Mouse (Mus musculus) kidney, postnatal 14 days (tissue): ENCODE results near the gene Ptf1a.
A peak's percentile ranks its signal among the peaks of the same experiment; 100 is the strongest.

Experiments
- DNase-seq: peaks from one replicate; pipeline ENCODE4 v3.0.0; 2022; ENCODE audit warnings: mixed read lengths

The Ptf1a gene

DNA sequence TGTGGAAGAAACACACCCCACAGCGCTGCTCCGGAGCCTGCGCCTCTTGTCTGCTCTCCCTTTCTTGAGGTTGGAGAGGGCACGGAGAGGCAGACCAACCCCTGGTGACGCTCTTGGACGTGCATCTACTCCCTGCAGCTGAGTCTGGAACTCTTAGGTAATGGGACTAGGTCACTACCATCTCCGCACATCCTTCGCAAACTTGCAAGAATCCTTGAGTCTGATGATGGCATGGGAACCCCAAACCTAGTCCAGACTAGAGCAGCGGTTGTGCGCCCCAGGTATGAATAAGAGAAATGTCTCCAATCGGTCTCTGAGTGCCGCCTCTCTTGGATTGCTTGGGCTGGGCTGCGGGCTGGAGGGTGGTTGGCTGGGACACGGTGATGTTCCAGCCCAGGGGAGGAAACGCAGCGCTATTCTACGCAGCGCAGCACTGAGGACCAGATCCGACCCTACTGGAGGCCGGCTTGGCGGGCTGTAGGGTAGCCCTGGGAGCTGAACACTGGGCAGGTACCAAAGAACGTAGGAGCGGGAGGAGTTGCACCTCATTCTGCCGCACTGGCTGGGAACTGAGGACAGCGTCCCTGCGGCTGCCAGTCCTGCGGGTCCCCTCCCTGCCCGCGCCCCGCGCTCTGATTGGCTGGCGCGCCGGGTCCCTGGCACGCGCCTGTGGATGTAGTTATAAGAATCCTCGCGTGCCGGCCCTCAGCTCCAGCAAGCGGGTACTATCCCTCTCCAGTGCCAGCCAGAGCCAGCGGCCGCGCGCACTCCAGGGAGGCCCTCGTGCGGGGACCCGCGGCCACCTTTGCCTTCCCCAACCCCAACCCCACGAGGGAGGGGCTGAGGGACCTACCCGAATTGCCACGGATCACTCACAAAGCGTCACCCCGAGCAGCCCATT, at the start of gene Ptf1a:
TSS of gene Ptf1a (plus strand) at position 733 of the 901 bp plus-strand sequence.
- DNase-seq: no peak

DNA sequence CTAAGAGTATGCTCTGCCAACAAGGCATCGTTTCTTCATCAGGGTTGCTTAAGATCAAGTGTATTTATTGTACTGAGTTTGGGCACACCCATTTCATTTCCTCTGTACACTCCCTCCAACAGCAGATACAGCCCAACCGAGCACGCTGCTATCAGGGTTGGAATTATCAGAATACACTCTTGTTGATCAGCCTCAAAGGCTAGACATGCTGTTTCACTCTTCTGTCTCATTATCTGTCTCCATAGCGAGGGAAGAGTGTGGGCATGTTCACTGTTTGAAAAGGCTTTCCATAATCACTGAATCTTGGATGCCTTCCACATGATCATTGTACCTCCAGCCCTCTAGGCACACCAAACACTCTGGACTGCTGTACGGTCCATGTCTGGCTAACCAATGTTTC, 40.1 kb upstream of the Ptf1a start:
- no peak for DNase-seq

DNA sequence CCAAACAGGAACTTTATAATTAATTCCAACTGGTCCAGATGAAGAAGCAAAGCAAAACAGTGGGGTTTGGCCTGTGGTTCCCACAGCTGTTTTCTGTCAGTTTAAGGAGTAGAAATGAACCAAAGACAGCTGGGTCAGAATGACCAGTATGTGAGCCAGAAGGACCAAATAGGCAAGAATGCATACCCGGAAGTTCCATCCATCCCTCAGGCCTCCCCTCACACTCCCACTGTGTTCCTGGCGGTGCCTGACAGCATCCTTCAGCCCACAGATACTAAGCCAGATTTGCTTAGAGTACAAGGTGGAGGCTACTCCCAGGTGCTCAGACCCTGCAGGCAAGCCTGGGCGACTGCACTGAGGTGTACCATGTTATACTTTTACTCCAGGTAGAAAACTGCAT, 38.9 kb upstream of the Ptf1a start:
- DNase-seq: peak; percentile 59

DNA sequence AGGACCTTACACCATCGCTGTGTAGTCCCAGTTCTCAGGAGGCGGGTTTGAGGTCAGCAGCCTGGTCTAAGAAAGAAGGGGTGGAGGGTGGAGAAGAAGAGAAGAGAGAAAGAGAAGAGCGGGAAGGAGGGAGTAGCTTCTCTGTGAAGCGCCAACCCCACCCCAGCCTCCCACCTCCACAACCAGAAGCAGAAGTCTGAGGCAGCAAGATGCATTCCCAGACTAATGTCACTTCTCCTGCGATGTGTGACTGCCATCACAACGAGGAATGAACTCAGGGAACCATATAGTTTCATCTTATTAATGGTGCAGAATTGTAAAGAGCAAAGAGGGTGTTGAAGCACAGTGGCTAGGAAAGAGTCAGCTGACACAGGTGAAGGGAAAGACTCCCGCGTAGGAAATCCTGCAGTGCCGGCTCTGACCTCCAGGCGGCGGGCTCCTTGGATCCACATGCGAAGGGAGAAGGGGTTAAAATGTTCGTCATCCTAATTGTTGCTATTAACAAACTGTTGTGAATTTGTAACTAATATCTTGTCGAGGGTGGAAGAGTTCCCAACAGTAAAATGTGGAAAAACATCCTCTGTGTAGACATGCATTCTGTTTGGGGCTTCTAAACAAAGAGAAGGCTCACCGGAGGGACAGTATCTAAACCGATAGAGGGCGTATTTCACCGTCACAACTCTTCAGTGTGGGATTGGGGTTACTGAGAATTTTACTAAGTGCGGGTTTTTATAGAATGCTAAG, 31.1 kb upstream of the Ptf1a start:
- peak; percentile 61 for DNase-seq

DNA sequence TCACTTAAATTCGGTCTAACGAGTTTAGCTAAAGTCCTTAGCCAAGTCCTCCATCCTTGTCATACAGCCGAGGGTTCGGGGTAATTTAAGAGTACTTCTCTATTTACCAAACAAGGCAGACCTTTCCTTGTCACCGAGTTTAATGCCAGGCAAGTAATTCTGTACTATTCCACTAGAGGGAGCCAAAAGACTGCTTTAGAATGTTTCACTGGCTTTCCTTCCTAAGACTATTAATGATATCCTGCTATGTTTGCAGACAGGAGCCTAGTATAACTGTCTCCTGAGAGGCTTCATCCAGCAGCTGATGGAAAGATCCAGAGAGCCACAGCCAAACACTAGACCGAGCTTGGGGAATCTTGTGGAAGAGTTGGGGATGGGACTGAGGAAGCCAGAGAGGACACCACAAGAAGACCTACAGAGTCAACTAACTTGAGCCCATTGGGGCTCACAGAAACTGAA, 30.4 kb upstream of the Ptf1a start:
- peak; percentile 72 for DNase-seq

DNA sequence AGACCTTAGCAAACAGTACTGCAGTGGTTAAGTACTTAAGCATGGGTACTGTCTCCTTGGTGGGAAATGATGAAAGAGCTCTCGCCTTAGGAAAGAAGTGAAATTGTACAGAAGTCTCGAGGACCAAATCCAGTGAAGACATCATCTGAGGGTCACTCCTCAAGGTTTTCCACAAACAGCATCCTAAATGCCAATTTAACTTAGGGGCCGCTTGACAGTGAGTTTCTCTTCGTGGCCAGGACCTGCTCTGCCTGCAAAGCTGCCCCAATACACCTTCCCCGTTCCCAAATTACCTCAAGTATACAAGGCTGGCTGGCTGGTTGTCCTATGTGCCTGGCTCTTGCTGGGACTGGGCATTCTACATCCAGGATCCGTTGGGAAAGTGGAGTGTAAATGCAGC, 29.4 kb upstream of the Ptf1a start:
- no peak for DNase-seq

DNA sequence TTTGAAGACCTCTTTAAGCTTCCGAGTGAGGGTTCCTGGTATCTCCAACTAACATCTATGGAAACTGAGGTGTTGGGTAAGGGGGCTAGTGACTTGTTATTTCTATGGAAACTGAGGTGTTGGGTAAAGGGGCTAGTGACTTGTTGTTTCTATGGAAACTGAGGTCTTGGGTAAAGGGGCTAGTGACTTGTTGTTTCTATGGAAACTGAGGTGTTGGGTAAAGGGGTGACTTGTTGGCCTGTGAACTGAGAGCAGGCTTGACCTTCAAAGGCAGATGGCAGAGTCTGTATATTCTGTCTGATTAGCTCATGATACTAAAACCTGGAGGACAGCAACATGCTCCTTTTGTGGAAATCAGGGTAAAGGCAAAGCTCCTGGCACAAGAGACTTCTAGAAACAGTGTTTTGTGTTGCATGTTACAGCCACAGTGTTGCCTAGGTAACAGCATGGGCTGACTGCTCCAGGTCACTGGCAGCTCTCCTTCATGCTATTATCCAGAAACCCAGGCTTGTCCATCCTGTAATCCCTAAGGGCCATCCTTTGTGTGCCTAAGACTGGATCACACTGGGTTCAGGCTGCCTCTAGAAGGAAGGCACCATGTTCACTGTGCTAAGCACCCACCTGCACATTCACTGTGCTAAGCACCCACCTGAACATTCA, 25.6 kb upstream of the Ptf1a start:
- no peak for DNase-seq

DNA sequence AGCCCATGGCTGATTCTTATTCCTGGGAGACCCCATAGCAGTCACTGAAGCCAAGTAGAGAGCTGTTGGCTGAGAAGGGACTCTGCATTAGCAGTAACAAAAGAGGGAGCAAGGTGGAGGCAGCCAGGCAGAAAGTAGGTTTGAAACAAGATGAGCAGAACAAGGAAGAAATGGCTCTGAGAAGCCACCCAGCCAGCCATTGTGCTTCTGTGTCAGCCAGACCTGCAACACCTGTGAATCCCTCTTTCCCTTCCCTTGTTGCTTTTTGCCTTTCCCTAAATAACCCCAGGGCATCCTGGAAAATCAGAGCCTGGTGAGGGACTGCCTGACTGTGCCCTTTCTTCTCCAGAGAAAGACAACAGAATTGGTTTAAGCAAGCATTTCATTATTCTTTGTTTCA, 23.2 kb upstream of the Ptf1a start:
- DNase-seq: no peak

DNA sequence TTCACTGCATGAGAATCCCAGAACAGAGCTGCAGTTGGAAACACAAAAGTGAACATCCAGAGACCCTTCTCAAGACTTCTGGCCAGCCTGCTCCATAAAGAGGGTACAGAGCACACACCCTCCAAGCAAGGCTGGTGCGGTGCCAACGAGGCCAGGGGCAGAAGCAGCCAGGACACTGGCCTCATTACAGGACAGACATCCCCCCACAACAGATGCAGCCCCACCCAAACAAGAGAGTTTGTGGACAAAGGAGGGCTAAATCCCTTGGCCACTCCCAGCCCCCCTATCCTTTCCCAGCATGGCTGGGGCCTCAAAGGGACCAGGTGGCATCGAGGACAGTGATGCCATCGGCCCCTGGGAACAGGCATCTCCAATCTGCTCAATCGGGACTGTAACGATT, 22.4 kb upstream of the Ptf1a start:
- DNase-seq: no peak

DNA sequence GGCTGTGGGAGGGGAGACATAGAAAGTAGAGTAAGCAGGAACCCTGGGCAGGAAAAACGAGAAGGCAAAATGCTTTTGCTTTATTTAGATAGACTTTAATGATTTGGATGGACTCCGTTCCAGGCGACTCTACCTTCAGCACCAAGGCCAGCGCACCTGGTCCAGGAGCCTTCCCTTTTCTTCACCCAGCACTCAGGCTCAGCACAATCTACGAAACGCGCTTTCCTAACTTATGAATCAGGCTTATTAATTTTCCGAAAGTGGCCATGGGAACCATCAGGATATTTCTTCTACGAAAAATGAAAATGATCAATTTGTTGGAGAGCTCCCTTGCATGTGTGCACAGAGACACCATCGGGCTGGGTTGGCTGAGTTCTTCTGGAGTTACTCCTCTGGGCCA, 16.4 kb upstream of the Ptf1a start:
- DNase-seq: peak; percentile 60

DNA sequence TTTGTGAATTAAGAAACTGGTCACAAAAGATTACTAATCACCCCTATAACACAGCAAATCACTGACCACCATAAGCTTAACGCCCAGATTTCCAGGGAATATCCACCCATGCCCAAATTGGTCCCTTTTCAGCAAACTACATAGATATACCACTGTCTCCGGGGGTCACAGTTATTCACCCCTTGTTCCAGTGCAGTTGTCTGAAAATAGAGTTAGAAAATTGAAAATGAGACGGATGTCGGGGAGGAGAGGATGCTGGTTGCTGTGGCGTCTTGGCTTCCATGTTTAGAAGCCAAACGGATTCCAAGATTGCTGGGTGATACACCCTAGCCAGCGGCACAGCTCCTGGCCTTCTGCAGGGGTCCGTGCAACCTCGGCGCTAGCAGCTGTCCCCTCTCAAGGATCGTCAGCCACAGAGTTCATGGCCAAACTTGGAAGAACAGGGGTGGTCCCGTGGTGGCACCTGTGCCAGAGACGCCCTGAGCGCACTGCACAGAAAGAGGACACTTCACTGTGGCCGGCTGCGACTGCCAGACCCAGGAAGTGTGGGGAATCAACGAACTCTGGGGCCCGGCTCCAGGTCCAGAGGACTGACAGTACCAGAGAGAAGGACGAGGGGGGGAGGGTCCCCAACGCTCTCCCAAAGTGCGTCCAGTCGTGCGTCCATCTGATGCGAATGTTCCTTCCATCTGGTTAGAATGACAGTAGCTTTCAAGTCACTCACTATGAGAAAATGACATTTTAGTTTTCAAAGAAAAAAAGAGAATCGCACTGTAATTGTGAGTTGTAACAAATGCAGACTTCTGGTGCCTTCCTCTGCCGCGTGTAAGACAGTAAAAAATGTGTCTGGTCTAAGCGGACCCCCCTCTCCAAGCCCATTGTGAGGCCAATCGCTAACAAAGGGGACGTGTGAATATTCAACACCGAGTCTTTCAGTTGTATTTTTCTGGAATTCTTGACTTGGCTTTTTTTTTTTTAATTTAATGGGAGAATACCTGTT, 15.5 kb upstream of the Ptf1a start:
- DNase-seq: no peak

DNA sequence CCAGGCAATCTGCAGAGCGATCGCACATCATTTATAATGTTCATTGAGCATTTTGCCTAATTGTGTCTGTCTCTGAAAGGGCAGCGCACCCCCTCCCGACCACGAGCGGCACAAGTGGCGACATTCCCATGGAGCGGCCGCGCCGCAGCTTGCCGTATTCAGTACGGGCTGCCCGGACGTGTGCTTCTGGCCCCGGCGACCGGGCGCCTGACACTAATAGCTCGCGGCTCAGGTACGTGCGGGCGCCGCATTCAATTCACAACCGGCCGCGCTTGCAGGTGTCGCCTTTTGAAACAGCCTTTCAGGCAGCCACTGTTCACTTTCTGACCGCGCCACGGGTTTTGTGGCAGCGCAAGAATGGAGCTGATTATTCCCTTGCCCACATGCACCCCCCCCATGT, 14.7 kb upstream of the Ptf1a start:
- DNase-seq: no peak

DNA sequence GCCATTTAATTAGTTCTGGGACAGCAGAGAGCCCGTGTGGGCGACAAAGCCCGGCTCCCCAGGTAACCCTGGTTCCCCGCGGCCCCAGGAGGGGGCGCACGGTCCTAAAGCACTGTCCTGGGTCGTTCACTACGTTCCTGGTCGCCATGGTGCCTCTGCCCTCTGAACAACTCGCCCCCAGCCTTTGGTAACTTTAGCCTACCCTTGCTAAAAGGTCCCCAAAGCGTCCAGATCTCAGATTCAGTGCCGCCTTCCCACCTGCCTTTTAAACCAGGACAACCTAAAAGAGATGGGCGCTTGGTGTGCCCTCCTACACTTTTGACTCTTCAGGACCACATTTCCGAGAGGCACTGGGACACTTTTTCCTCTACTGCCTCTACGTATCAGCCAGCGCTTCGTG, 14.3 kb upstream of the Ptf1a start:
- DNase-seq: no peak

DNA sequence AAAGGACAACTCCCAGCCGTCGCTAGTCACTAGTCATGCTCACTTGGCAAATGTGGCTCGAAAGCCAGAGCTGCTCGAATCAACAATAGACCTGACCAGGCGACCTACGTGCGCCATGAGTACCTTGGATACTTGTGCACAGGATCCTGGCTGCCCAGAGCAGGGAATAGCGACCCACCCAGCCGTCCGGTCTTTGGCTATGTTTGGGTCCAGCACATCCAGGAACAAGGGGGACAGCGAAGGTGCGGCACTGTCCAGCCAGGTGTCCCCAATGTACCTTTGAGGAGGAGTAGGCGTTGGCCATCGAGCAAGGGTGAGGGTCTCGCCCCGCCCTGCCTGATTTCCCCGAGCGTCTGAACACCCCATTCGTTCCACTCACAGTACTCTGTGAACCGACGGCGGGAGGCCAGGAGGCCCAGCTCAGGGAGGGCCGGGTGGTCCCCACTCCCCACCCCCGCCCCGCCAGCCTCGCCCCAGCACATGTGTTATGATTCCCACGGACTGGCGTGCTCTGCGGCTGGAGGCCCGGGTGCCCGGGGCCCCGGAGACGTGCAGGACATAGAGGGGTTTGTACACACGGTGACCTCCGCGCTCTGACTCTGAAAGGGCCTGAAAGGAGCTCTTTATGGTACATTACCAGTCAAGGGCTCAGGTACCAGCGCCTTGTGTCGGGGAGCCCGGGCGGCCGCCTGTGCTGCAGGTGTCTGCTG, 13.7 kb upstream of the Ptf1a start:
- no peak for DNase-seq

DNA sequence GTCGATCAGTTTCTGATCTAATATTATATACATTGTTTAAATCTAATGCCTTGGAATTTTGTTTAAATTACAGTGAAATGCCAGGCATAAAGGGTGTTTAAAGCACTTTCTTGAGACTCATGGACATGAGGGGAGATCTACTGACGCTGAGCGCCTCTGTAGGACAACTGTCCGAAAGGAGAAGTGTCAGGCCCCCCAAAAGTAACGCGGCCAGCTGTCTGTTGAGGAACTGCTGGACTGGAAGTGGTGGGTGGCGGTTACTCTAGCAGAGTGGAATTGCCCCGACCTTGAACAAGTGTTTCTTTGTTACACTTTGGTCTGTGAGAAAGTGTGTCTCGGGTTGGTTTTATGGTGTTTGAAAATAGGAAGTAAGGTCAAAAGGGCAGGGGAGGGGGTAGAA, 1.1 kb upstream of the Ptf1a start:
- DNase-seq: no peak

DNA sequence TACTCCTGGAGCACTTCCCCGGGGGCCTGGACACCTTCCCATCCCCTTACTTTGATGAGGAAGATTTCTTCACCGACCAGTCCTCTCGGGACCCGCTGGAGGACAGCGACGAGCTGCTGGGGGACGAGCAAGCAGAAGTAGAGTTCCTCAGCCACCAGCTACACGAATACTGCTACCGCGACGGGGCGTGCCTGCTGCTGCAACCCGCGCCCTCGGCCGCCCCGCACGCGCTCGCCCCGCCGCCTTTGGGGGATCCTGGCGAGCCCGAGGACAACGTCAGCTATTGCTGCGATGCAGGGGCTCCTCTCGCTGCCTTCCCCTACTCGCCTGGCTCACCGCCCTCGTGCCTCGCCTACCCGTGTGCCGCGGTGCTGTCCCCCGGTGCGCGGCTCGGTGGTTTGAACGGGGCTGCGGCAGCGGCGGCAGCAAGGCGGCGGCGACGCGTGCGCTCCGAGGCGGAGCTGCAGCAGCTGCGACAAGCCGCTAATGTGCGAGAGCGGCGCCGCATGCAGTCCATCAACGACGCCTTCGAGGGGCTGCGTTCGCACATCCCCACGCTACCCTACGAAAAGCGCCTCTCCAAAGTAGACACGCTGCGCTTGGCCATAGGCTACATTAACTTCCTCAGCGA, 523 bp downstream of the Ptf1a start:
- DNase-seq: no peak

DNA sequence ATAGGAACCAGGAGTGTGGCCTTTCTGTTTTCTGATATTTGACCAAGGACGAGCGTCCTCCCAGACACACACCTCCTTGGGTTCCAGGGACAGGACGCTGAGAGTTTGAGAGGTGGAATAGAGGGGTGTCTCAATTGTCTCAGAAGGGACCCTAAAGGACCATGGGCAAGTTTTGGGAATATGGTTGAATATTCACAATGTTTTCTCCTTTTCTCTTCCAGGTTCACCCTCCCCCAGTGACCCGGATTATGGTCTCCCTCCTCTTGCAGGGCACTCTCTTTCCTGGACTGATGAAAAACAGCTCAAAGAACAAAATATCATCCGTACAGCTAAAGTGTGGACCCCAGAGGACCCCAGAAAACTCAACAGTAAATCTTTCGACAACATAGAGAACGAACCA, 1.3 kb downstream of the Ptf1a start:
- DNase-seq: no peak

DNA sequence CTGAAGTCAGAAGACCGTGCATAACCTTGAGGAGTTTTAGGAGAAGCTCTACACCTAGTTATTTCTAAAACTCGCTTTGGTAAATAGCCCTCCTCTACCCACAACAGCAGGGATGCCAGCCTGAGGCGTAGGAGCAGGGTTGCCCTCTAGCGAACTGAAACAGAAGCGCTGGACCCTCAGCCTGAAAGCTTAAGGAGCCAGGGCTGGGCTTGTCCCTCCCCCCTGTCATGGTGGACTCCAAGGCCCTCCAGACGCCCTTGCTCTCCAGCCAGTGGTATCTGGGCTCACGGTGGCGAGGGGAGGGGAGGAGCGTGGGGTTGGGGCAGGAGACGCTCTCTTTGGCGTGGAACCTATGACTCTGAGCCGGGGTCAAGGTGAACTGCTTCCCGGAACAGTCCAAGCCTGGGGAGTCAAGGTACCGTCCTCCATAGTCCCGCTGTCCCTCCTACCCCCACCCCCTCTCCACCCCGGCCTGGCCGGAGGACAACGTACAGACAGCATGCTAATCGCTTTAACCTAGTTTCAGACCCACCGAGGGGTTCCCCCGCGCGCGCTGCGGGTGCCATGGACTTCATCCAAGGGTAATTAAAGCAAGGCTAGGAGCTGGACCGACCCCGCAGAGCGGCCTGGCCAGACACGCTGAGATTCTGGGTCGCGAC, 2.7 kb downstream of the Ptf1a start:
- DNase-seq: no peak

DNA sequence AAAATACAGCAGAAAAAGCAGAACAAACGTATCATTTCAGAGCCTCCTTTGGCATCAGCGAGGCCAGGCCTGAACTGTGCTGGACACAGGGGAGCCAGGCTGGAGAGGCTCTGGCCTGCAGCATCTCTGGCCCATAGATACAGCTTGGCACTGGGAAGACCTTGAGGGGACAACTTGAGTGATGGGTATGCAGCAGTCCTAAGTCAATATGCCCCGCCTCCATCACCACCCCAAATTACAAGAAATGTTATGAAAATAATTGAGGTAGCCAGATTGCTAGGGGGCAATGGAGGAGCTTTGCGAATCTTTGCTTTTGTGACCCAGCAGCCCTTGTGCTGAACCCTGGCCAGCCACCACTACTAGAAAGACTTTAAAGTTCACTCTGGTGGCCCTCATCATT, 3.8 kb downstream of the Ptf1a start:
- no peak for DNase-seq

DNA sequence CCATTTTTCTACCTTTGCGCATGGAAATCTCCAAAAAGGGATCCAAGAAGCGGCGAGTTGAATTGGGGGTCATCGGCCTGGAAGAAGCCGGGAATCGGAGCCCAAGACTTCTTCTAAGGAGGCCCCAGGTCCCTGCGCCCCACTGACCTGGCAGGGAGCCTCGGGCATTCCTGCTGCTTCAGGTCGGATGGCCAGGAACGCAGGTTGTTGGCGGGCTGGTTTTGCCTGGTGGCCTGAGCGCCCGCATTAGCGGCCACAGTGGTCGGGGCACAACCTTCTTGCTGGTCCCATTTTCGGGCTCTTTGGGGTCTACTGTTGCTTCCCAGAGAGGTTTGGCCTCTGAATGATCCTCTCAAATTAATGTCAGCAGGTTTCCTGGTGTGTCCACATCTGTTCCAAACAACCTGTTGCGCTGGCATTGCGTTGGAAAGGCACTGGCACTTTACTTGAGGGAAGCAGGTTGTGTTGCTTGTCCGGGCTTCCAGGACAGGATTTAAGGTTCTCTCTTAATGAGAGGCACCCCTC, 7.1 kb downstream of the Ptf1a start:
- DNase-seq: no peak
